Comparison of ENCODE assay signal across 8 mouse cellular contexts in genomic region chr19:4147782-4148490, GRCm38 (mm10). TPM values are rescaled to one million over a fixed set of nuclear protein-coding genes. Genes with fewer than 3 reads are reported as not detected.
DNase-seq lines count a peak whose midpoint lies in the region; ATAC-seq lines count a peak whose summit lies in the region.

No protein-coding gene starts in this region.

- no peaks in the 10 kb centered on the region for H3K27me3 ChIP-seq in kidney, embryonic 15.5 days
- H3K27me3 ChIP-seq in embryonic facial prominence, embryonic 11.5 days (ENCODE audit: control insufficient read depth, insufficient read depth, low read length) = no peaks in the 10 kb centered on the region
- no peaks in the 10 kb centered on the region for H3K27me3 ChIP-seq in hindbrain, embryonic 15.5 days
- H3K27me3 ChIP-seq in midbrain, embryonic 16.5 days (ENCODE audit: control insufficient read depth, insufficient read depth, low read depth, low read length) = no peaks in the 10 kb centered on the region

- peaks cover 37% of the 10 kb centered on the region for H3K4me1 ChIP-seq in kidney, embryonic 15.5 days
- H3K4me1 ChIP-seq in embryonic facial prominence, embryonic 11.5 days (ENCODE audit: control insufficient read depth, insufficient read depth, low read length) = peaks cover 4% of the 10 kb centered on the region
- peaks cover 26% of the 10 kb centered on the region for H3K4me1 ChIP-seq in hindbrain, embryonic 15.5 days (replicated peaks)
- H3K4me1 ChIP-seq in midbrain, embryonic 16.5 days (ENCODE audit: control insufficient read depth, insufficient read depth, low read length) = peaks cover 15% of the 10 kb centered on the region

- H3K36me3 ChIP-seq in kidney, embryonic 15.5 days = peaks cover 30% of the 10 kb centered on the region
- no peaks in the 10 kb centered on the region for H3K36me3 ChIP-seq in embryonic facial prominence, embryonic 11.5 days (replicated peaks; ENCODE audit: control insufficient read depth, insufficient read depth, low read depth, low read length)
- H3K36me3 ChIP-seq in hindbrain, embryonic 15.5 days = peaks cover 5% of the 10 kb centered on the region; the same call in 1 of the 2 replicates
- H3K36me3 ChIP-seq in midbrain, embryonic 16.5 days (ENCODE audit: control insufficient read depth, insufficient read depth, low read length) = peaks cover 2% of the 10 kb centered on the region; the same call in 1 of the 2 replicates

- ATAC-seq in kidney, embryonic 15.5 days (replicated peaks; ENCODE audit: low FRiP score) = no peak
- no peak for ATAC-seq in embryonic facial prominence, embryonic 11.5 days (replicated peaks; ENCODE audit: insufficient number of reproducible peaks, low FRiP score, low TSS enrichment, low read depth)
- peak; percentile 36 for ATAC-seq in hindbrain, embryonic 15.5 days (ENCODE audit: low FRiP score, low read depth)
- ATAC-seq in midbrain, embryonic 16.5 days = peak; percentile 6

- H3K9ac ChIP-seq in kidney, embryonic 15.5 days = peak overlapping the region; percentile 94
- H3K9ac ChIP-seq in embryonic facial prominence, embryonic 11.5 days (replicated peaks; ENCODE audit: low read length) = peak overlapping the region; percentile 18; the same call in 1 of the 2 replicates
- peak overlapping the region; percentile 87 for H3K9ac ChIP-seq in hindbrain, embryonic 15.5 days
- peak overlapping the region; percentile 96 for H3K9ac ChIP-seq in midbrain, embryonic 16.5 days (ENCODE audit: low read depth, low read length)

- H3K9me3 ChIP-seq in kidney, embryonic 15.5 days (replicated peaks) = no peaks in the 10 kb centered on the region
- no peaks in the 10 kb centered on the region for H3K9me3 ChIP-seq in embryonic facial prominence, embryonic 11.5 days (replicated peaks; ENCODE audit: control insufficient read depth, low read length)
- no peaks in the 10 kb centered on the region for H3K9me3 ChIP-seq in hindbrain, embryonic 15.5 days
- no peaks in the 10 kb centered on the region for H3K9me3 ChIP-seq in midbrain, embryonic 16.5 days (replicated peaks; ENCODE audit: control insufficient read depth, low read length, poor library complexity, severe bottlenecking)

- peak overlapping the region; percentile 95 for H3K4me3 ChIP-seq in kidney, embryonic 15.5 days (replicated peaks)
- H3K4me3 ChIP-seq in embryonic facial prominence, embryonic 11.5 days (ENCODE audit: low read depth, low read length) = peak overlapping the region; percentile 73
- peak overlapping the region; percentile 81 for H3K4me3 ChIP-seq in hindbrain, embryonic 15.5 days
- H3K4me3 ChIP-seq in midbrain, embryonic 16.5 days (ENCODE audit: low read depth, low read length) = peak overlapping the region; percentile 92

- 33% methylated on average over 9 of the region's 9 CpGs for WGBS in kidney, embryonic 15.5 days
- 40% methylated on average over 9 of the region's 9 CpGs for WGBS in embryonic facial prominence, embryonic 11.5 days
- 35% methylated on average over 9 of the region's 9 CpGs for WGBS in hindbrain, embryonic 15.5 days
- 29% methylated on average over 9 of the region's 9 CpGs for WGBS in midbrain, embryonic 16.5 days

- no peak for DNase-seq in kidney, postnatal 4 days
- no peak for DNase-seq in embryonic facial prominence, embryonic 11.5 days (ENCODE audit: low spot score)
- no peak for DNase-seq in gastrocnemius, postnatal 25 days
- no peak for DNase-seq in retina, postnatal 1 day
- DNase-seq in right cerebral cortex, postnatal 36 days (ENCODE audit: low spot score in 2 of 2) = no peak

- H3K27ac ChIP-seq in kidney, embryonic 15.5 days = peak overlapping the region; percentile 79
- no peak overlapping the region for H3K27ac ChIP-seq in embryonic facial prominence, embryonic 11.5 days (replicated peaks; ENCODE audit: low read depth, low read length)
- H3K27ac ChIP-seq in hindbrain, embryonic 15.5 days (replicated peaks) = peak overlapping the region; percentile 74
- peak overlapping the region; percentile 72 for H3K27ac ChIP-seq in midbrain, embryonic 16.5 days (ENCODE audit: low read length)

- peak overlapping the region; percentile 84 for H3K4me2 ChIP-seq in kidney, embryonic 15.5 days
- 0 out of 2 replicates have a peak overlapping the region, but pooled peaks have one; percentile 13 for H3K4me2 ChIP-seq in embryonic facial prominence, embryonic 11.5 days (ENCODE audit: low read depth, low read length)
- peak overlapping the region; percentile 82 for H3K4me2 ChIP-seq in hindbrain, embryonic 15.5 days
- peak overlapping the region; percentile 96 for H3K4me2 ChIP-seq in midbrain, embryonic 16.5 days (ENCODE audit: low read length)

RNA-seq across cellular contexts. Expression of gene Coro1b, which starts 0.5 kb away (rescaled TPM):
- 165 and 174 TPM in 2 replicates for polyA plus RNA-seq in kidney, embryonic 15.5 days (2015; fragmentation: Nextera tagmentation; extraction: Ambion mirVana)
- 108 and 122 TPM in 2 replicates for polyA plus RNA-seq in embryonic facial prominence, embryonic 11.5 days (2014; fragmentation: Nextera tagmentation; extraction: Ambion mirVana)
- polyA plus RNA-seq in hindbrain, embryonic 15.5 days (2015; fragmentation: Nextera tagmentation; extraction: Ambion mirVana) = 119 and 121 TPM in 2 replicates
- 102 and 119 TPM in 2 replicates for polyA plus RNA-seq in midbrain, embryonic 16.5 days (2015; fragmentation: Nextera tagmentation; extraction: Ambion mirVana)
- 10 to 100 TPM; 15.9 to 24.1 TPM for total RNA-seq in gastrocnemius, postnatal 25 days (2021)

RNA-seq across cellular contexts. Expression of gene Cabp4, which starts 4.1 kb away (rescaled TPM):
- polyA plus RNA-seq in kidney, embryonic 15.5 days (2015; fragmentation: Nextera tagmentation; extraction: Ambion mirVana) = 0.05 and 0.10 TPM in 2 replicates
- not detected in 2 replicates for polyA plus RNA-seq in embryonic facial prominence, embryonic 11.5 days (2014; fragmentation: Nextera tagmentation; extraction: Ambion mirVana)
- polyA plus RNA-seq in hindbrain, embryonic 15.5 days (2015; fragmentation: Nextera tagmentation; extraction: Ambion mirVana) = 0.21 and 0.26 TPM in 2 replicates
- polyA plus RNA-seq in midbrain, embryonic 16.5 days (2015; fragmentation: Nextera tagmentation; extraction: Ambion mirVana) = 0.24 and 0.48 TPM in 2 replicates
- not detected for total RNA-seq in gastrocnemius, postnatal 25 days (2021)

RNA-seq across cellular contexts. Expression of gene Ptprcap, which starts 5.5 kb away (rescaled TPM):
- polyA plus RNA-seq in kidney, embryonic 15.5 days (2015; fragmentation: Nextera tagmentation; extraction: Ambion mirVana) = 0.42 and 1.2 TPM in 2 replicates
- 0.64 and 1.3 TPM in 2 replicates for polyA plus RNA-seq in embryonic facial prominence, embryonic 11.5 days (2014; fragmentation: Nextera tagmentation; extraction: Ambion mirVana)
- polyA plus RNA-seq in hindbrain, embryonic 15.5 days (2015; fragmentation: Nextera tagmentation; extraction: Ambion mirVana) = 0.26 and 0.83 TPM in 2 replicates
- polyA plus RNA-seq in midbrain, embryonic 16.5 days (2015; fragmentation: Nextera tagmentation; extraction: Ambion mirVana) = 0.28 TPM in 1 of 2 replicates, not detected in the other
- under 1 TPM in 1 of 2 experiments, not detected in 1; 0.35 TPM for total RNA-seq in gastrocnemius, postnatal 25 days (2021)

RNA-seq across cellular contexts. Expression of gene Gpr152, which starts 8.3 kb away (rescaled TPM):
- polyA plus RNA-seq in kidney, embryonic 15.5 days (2015; fragmentation: Nextera tagmentation; extraction: Ambion mirVana) = not detected in 2 replicates
- polyA plus RNA-seq in embryonic facial prominence, embryonic 11.5 days (2014; fragmentation: Nextera tagmentation; extraction: Ambion mirVana) = not detected in 2 replicates
- polyA plus RNA-seq in hindbrain, embryonic 15.5 days (2015; fragmentation: Nextera tagmentation; extraction: Ambion mirVana) = 0.04 and 0.05 TPM in 2 replicates
- 0.09 TPM in 1 of 2 replicates, not detected in the other for polyA plus RNA-seq in midbrain, embryonic 16.5 days (2015; fragmentation: Nextera tagmentation; extraction: Ambion mirVana)
- not detected for total RNA-seq in gastrocnemius, postnatal 25 days (2021)

RNA-seq across cellular contexts. Expression of gene Rps6kb2, which starts 15.2 kb away (rescaled TPM):
- 51.5 and 58.5 TPM in 2 replicates for polyA plus RNA-seq in kidney, embryonic 15.5 days (2015; fragmentation: Nextera tagmentation; extraction: Ambion mirVana)
- polyA plus RNA-seq in embryonic facial prominence, embryonic 11.5 days (2014; fragmentation: Nextera tagmentation; extraction: Ambion mirVana) = 42.0 and 42.3 TPM in 2 replicates
- 47.8 and 56.7 TPM in 2 replicates for polyA plus RNA-seq in hindbrain, embryonic 15.5 days (2015; fragmentation: Nextera tagmentation; extraction: Ambion mirVana)
- 52.7 and 58.0 TPM in 2 replicates for polyA plus RNA-seq in midbrain, embryonic 16.5 days (2015; fragmentation: Nextera tagmentation; extraction: Ambion mirVana)
- total RNA-seq in gastrocnemius, postnatal 25 days (2021) = 10 to 100 TPM; 19.9 to 24.4 TPM

Comparison
In these comparisons a context has a peak if more than half of its experiments do, and no peak if none do; other contexts are left out.
1. ATAC-seq: peak in hindbrain, embryonic 15.5 days (single experiment) and midbrain, embryonic 16.5 days (single experiment); none in kidney, embryonic 15.5 days (single experiment) and embryonic facial prominence, embryonic 11.5 days (single experiment).
2. H3K4me2 ChIP-seq: peak in every context shown above with its lines; median percentile 96 in midbrain, embryonic 16.5 days; 84 in kidney, embryonic 15.5 days; 82 in hindbrain, embryonic 15.5 days; 13 in embryonic facial prominence, embryonic 11.5 days.
3. H3K9ac ChIP-seq: peak in every context shown above with its lines; median percentile 96 in midbrain, embryonic 16.5 days; 94 in kidney, embryonic 15.5 days; 87 in hindbrain, embryonic 15.5 days; 18 in embryonic facial prominence, embryonic 11.5 days.
4. Peak in every context shown above with its lines, with median percentiles within 50 percentile points of each other: H3K4me3 ChIP-seq.